Mouse (Mus musculus) cortical plate, adult 2 months (tissue): ENCODE measurements around the gene 1700001O22Rik.
A peak's percentile ranks its signal among the peaks of the same experiment; 100 is the strongest.

Source experiments
- CTCF ChIP-seq: fragments of 200-500 bp; IDR thresholded peaks from 2 replicates; pipeline ENCODE4 v1.5.1; 2011; ENCODE audit warnings: mild to moderate bottlenecking, control low read depth, low read length; ENCODE audit not compliant: insufficient read depth; ENCODE audit errors: extremely low read depth
- POLR2A ChIP-seq: fragments of 200-500 bp; IDR thresholded peaks from 2 replicates; pipeline ENCODE4 v1.6.1; 2011; ENCODE audit warnings: mild to moderate bottlenecking, low read length, control low read depth; ENCODE audit not compliant: insufficient read depth; ENCODE audit errors: extremely low read depth

DNA sequence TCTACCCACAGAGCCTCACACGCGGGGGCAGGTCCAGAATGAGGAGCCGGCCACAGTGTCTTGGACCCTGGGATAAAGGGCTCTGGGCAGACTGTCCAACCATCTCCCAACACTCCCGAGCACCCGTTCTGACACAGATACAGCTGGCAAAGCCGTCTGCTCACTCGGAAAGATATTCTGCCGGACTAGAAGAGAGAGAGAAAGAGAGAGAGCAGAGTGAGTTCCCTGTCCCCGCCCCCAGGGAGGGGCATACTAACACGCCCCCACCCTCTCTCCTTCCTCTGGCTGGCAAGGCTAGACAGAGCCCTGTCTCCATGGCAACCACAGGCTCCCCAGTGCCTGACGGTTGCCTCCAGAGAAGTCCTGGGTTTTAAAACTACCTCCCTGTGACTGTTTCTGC lies 7.1 kb downstream of the 1700001O22Rik start:
- TF ChIP-seq CTCF (no peak), POLR2A (peak; percentile 71)
